Mouse (Mus musculus): ENCODE results near the gene Olfr102. TPM values are rescaled to one million over a fixed set of nuclear protein-coding genes. Genes with fewer than 3 reads are reported as not detected.
A peak's percentile ranks its signal among the peaks of the same experiment; 100 is the strongest.

The Olfr102 gene
- total and polyA plus RNA-seq, 3 experiments = not detected

GRCm38 (mm10) chr17:37276573-37276972 lies 40.3 kb downstream of the Olfr102 start:
- no peaks in the 10 kb centered on the region for H3K9me3 ChIP-seq (replicated peaks; ENCODE audit: low read length)
- DNase-seq (ENCODE audit: extremely low read depth) = no peak
- H3K4me1 ChIP-seq (ENCODE audit: control insufficient read depth in 1 of 2, insufficient read depth in 2 of 2) = peaks cover 6 to 35% of the 10 kb centered on the region in 2 experiments
- H3K9ac ChIP-seq (ENCODE audit: insufficient read depth, low read depth) = no peak overlapping the region
- dilution Hi-C loops (cut with MboI; ENCODE audit: extremely low pct_ligation_motif_present, extremely low pct_unique_long_range_greater_than_20kb, low sequenced_read_pairs) = no loop called here
- no peak overlapping the region for H3K4me3 ChIP-seq (replicated peaks in 1 of 3; ENCODE audit: low read depth in 2 of 3, low read length in 2 of 3, poor library complexity in 1 of 3)
- H3K36me3 ChIP-seq (replicated peaks in 1 of 2; ENCODE audit: control insufficient read depth in 1 of 2, insufficient read depth in 1 of 2, low read length in 1 of 2) = peaks cover 45 to 77% of the 10 kb centered on the region in 2 experiments
- H3K4me2 ChIP-seq (ENCODE audit: insufficient read depth, low read depth, poor library complexity, severe bottlenecking) = no peak overlapping the region
- TF ChIP-seq HCFC1 (IDR thresholded peaks at IDR 0.05; ENCODE audit: low read depth, low read length) (no peak), JUND (conservative IDR thresholded peaks at IDR 0.05; ENCODE audit: low read depth, low read length) (no peak), ETS1 (conservative IDR thresholded peaks at IDR 0.05; ENCODE audit: low read depth, low read length) (no peak), UBTF (IDR thresholded peaks at IDR 0.05; ENCODE audit: low read depth, low read length) (no peak), RCOR1 (conservative IDR thresholded peaks at IDR 0.05; ENCODE audit: low read depth, low read length) (no peak), EP300 (IDR thresholded peaks at IDR 0.05; ENCODE audit: low read length) (no peak), MEF2A (IDR thresholded peaks at IDR 0.05; ENCODE audit: borderline replicate concordance, low read depth, low read length) (no peak), ELF1 (IDR thresholded peaks at IDR 0.05; ENCODE audit: low read depth, low read length) (no peak), ZC3H11A (IDR thresholded peaks at IDR 0.05; ENCODE audit: low read depth, low read length) (no peak), SIN3A (IDR thresholded peaks at IDR 0.05; ENCODE audit: low read length) (no peak)
- no peaks in the 10 kb centered on the region for H3K27me3 ChIP-seq (replicated peaks)
- H3K27ac ChIP-seq (ENCODE audit: insufficient read depth, low read depth) = no peak overlapping the region
- peaks cover 22% of the 10 kb centered on the region for H3K79me2 ChIP-seq (replicated peaks; ENCODE audit: control insufficient read depth, extremely low read depth, insufficient read depth, poor library complexity, severe bottlenecking)
- in situ Hi-C loops (cut with MboI; ENCODE audit: low pct_ligation_motif_present, low pct_unique_long_range_greater_than_20kb, low sequenced_read_pairs) = no loop called here

DNA sequence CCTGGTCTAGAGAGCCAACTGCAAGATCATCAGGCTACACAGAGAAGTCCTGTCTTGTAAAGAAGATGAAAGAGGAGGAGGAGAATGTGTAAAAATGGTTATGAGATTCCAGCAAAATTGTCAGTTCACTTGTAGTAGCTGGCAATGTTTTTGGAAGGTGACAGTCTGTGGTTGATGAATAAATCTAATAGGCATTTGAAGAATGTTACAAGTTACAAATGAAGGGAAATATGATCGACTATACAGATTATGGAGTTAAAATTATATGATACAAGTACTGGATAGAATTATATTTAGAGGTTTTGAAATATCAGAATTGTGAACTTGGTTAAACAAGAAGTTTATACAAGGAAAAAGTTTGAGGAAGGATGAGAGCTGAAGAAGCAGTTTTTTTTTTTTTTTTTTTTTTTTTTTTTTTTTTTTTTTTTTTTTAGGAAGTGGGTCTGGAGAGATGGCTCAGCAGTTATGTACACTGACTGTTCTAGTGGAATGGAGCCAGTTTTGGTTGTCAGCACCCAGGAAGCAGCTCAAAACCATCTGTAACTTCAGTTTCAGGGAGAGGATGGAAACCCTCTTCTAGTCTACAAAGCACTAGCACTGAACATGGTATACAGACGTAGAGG lies 41.1 kb downstream of the Olfr102 start:
- in situ Hi-C loops (cut with MboI; ENCODE audit: low pct_ligation_motif_present, low pct_unique_long_range_greater_than_20kb, low sequenced_read_pairs) (no loop called here), dilution Hi-C loops (cut with MboI; ENCODE audit: extremely low pct_ligation_motif_present, extremely low pct_unique_long_range_greater_than_20kb, low sequenced_read_pairs) (no loop called here)
- TF ChIP-seq ZNF384 (IDR thresholded peaks at IDR 0.05; ENCODE audit: low read depth, low read length) (peak; percentile 85), HCFC1 (IDR thresholded peaks at IDR 0.05; ENCODE audit: low read depth, low read length) (no peak)
- Histone ChIP-seq H3K27ac (ENCODE audit: insufficient read depth, low read depth) (no peak overlapping the region), H3K9me3 (replicated peaks; ENCODE audit: low read length) (no peaks in the 10 kb centered on the region), H3K4me2 (ENCODE audit: insufficient read depth, low read depth, poor library complexity, severe bottlenecking) (no peak overlapping the region), H3K79me2 (replicated peaks; ENCODE audit: control insufficient read depth, extremely low read depth, insufficient read depth, poor library complexity, severe bottlenecking) (peaks cover 28% of the 10 kb centered on the region), H3K4me1 (ENCODE audit: control insufficient read depth in 1 of 2, insufficient read depth in 2 of 2) (peaks cover 6 to 35% of the 10 kb centered on the region in 2 experiments), H3K36me3 (replicated peaks in 1 of 2; ENCODE audit: control insufficient read depth in 1 of 2, insufficient read depth in 1 of 2, low read length in 1 of 2) (peaks cover 45 to 81% of the 10 kb centered on the region in 2 experiments), H3K27me3 (replicated peaks) (no peaks in the 10 kb centered on the region), H3K4me3 (replicated peaks in 1 of 3; ENCODE audit: low read depth in 2 of 3, low read length in 2 of 3, poor library complexity in 1 of 3) (no peak overlapping the region), H3K9ac (ENCODE audit: insufficient read depth, low read depth) (no peak overlapping the region)
- DNase-seq (ENCODE audit: extremely low read depth) = no peak

DNA sequence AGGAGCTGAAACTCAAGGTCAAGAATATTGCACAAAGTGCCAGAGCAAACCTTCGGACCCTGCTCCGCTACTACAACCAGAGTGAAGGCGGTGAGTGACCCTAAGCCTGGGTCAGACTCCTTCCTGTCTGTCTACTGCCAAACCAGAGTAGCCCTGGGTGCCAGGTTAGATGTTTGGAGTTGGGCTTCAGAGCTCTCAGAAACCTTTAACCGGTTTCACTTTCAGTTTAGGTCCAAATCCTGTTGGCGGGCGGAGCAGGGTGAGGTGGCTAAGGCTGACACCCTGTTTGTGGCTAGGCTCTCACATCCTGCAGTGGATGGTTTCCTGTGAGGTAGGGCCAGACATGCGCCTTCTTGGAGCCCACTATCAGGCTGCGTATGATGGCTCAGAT lies 46.2 kb downstream of the Olfr102 start:
- in situ Hi-C loops (cut with MboI; ENCODE audit: low pct_ligation_motif_present, low pct_unique_long_range_greater_than_20kb, low sequenced_read_pairs) = no loop called here
- peak overlapping the region; percentile 86 for H3K27ac ChIP-seq (ENCODE audit: insufficient read depth, low read depth)
- H3K36me3 ChIP-seq (replicated peaks in 1 of 2; ENCODE audit: control insufficient read depth in 1 of 2, insufficient read depth in 1 of 2, low read length in 1 of 2) = peaks cover 24 to 43% of the 10 kb centered on the region in 2 experiments
- H3K27me3 ChIP-seq (replicated peaks) = no peaks in the 10 kb centered on the region
- H3K9me3 ChIP-seq (replicated peaks; ENCODE audit: low read length) = no peaks in the 10 kb centered on the region
- H3K79me2 ChIP-seq (replicated peaks; ENCODE audit: control insufficient read depth, extremely low read depth, insufficient read depth, poor library complexity, severe bottlenecking) = peaks cover 28% of the 10 kb centered on the region
- dilution Hi-C loops (cut with MboI; ENCODE audit: extremely low pct_ligation_motif_present, extremely low pct_unique_long_range_greater_than_20kb, low sequenced_read_pairs) = no loop called here
- peak overlapping the region; percentile 82 for H3K9ac ChIP-seq (ENCODE audit: insufficient read depth, low read depth)
- H3K4me1 ChIP-seq (ENCODE audit: control insufficient read depth in 1 of 2, insufficient read depth in 2 of 2) = peaks cover 6 to 41% of the 10 kb centered on the region in 2 experiments
- H3K4me2 ChIP-seq (ENCODE audit: insufficient read depth, low read depth, poor library complexity, severe bottlenecking) = peak overlapping the region; percentile 60
- H3K4me3 ChIP-seq (replicated peaks in 1 of 3; ENCODE audit: low read depth in 2 of 3, low read length in 2 of 3, poor library complexity in 1 of 3) = peak overlapping the region; percentile 76 to 90 (median 80)
- DNase-seq (ENCODE audit: extremely low read depth) = peak; percentile 88
- TF ChIP-seq TCF12 (IDR thresholded peaks at IDR 0.05; ENCODE audit: low read depth, low read length) (peak; percentile 52; the same call in 1 of the 2 replicates), NRF1 (IDR thresholded peaks at IDR 0.05; ENCODE audit: low read depth, low read length) (peak; percentile 68), ETS1 (conservative IDR thresholded peaks at IDR 0.05; ENCODE audit: low read depth, low read length) (peak; percentile 82), MAX (IDR thresholded peaks at IDR 0.05; ENCODE audit: low read length) (peak; percentile 29; the same call in 1 of the 2 replicates), SMC3 (IDR thresholded peaks at IDR 0.05; ENCODE audit: low read depth, low read length) (no peak), MAFK (IDR thresholded peaks at IDR 0.05; ENCODE audit: insufficient replicate concordance, low read length) (no peak), EP300 (IDR thresholded peaks at IDR 0.05; ENCODE audit: low read length) (no peak), MYC (IDR thresholded peaks at IDR 0.05; ENCODE audit: low read depth, low read length) (peak; percentile 65; the same call in 1 of the 2 replicates), NELFE (IDR thresholded peaks at IDR 0.05; ENCODE audit: low read depth, low read length) (peak; percentile 51; the same call in 1 of the 2 replicates), MXI1 (IDR thresholded peaks at IDR 0.05; ENCODE audit: low read depth, low read length) (no peak), JUN (IDR thresholded peaks at IDR 0.05; ENCODE audit: insufficient read depth, low read depth, low read length) (no peak), JUND (conservative IDR thresholded peaks at IDR 0.05; ENCODE audit: low read depth, low read length) (no peak), ZKSCAN1 (IDR thresholded peaks at IDR 0.05; ENCODE audit: borderline replicate concordance, low read depth, low read length) (no peak), E2F4 (IDR thresholded peaks at IDR 0.05; ENCODE audit: insufficient replicate concordance, low read depth, low read length) (peak; percentile 69; the same call in 1 of the 2 replicates), CTCF (conservative IDR thresholded peaks at IDR 0.05 in 1 of 2, IDR thresholded peaks at IDR 0.05 in 1 of 2; ENCODE audit: low read depth in 2 of 2, low read length in 2 of 2) (no peak), CHD1 (IDR thresholded peaks at IDR 0.05; ENCODE audit: low read depth, low read length) (no peak), POLR2A (IDR thresholded peaks at IDR 0.05; ENCODE audit: low read depth, low read length) (peak; percentile 58), HCFC1 (IDR thresholded peaks at IDR 0.05; ENCODE audit: low read depth, low read length) (peak; percentile 25; the same call in 1 of the 2 replicates)
